Mouse (Mus musculus): Measurements from ENCODE around the gene Ykt6.
"Not testable (repeated sequence)": the region's sequence is repeated elsewhere in the genome, so short reads cannot be mapped to it uniquely, and the experiment has no call there.

The Ykt6 gene

GRCm38 (mm10) chr11:5995989-5996388 is 40.5 kb downstream of the Ykt6 start:
- peak; percentile 91 for DNase-seq

GRCm38 (mm10) chr11:5998472-5998871 is 43.0 kb downstream of the Ykt6 start:
- DNase-seq, result no peak

GRCm38 (mm10) chr11:5999832-6000771 is 44.6 kb downstream of the Ykt6 start:
- peak; percentile 72 for DNase-seq

- DNase-seq, result no peak
Observed at GRCm38 (mm10) chr11:6000961-6001682, 45.6 kb downstream of the Ykt6 start.

- DNase-seq, result no peak
Observed at GRCm38 (mm10) chr11:6001981-6002649, 46.6 kb downstream of the Ykt6 start.

- DNase-seq, result peak; percentile 9
Observed at GRCm38 (mm10) chr11:6003046-6003639, 47.6 kb downstream of the Ykt6 start.

GRCm38 (mm10) chr11:6005374-6006043 is 50.0 kb downstream of the Ykt6 start:
- DNase-seq, result peak; percentile 18

- DNase-seq, result peak; percentile 38
Observed at GRCm38 (mm10) chr11:6006351-6007009, 51.0 kb downstream of the Ykt6 start.

GRCm38 (mm10) chr11:6007010-6007778 is 51.7 kb downstream of the Ykt6 start:
- peak; percentile 41 for DNase-seq

- DNase-seq, result not testable (repeated sequence)
Observed at GRCm38 (mm10) chr11:6007779-6008128, 52.3 kb downstream of the Ykt6 start.

GRCm38 (mm10) chr11:6010751-6011482 is 55.4 kb downstream of the Ykt6 start:
- not testable (repeated sequence) for DNase-seq

GRCm38 (mm10) chr11:6011879-6012278 is 56.4 kb downstream of the Ykt6 start:
- no peak for DNase-seq

- no peak for DNase-seq
Observed at GRCm38 (mm10) chr11:6013359-6013758, 57.9 kb downstream of the Ykt6 start.

GRCm38 (mm10) chr11:6015011-6015431 is 59.5 kb downstream of the Ykt6 start:
- DNase-seq, result no peak

GRCm38 (mm10) chr11:6016368-6016767 is 60.9 kb downstream of the Ykt6 start:
- no peak for DNase-seq

- no peak for DNase-seq
Observed at GRCm38 (mm10) chr11:6016797-6017395, 61.4 kb downstream of the Ykt6 start.

Data from kidney, adult 18-20 months (tissue).